Mouse (Mus musculus): ENCODE results near the gene Mical3. TPM values are rescaled to one million over a fixed set of nuclear protein-coding genes. Genes with fewer than 3 reads are reported as not detected.
A peak's percentile ranks its signal among the peaks of the same experiment; 100 is the strongest.

The Mical3 gene
- polyA plus RNA-seq, 1 experiment from 2014 or later, result 11.5 TPM

- H3K36me3 ChIP-seq (ENCODE audit: control insufficient read depth, insufficient read depth, low read length), result no peaks in the 10 kb centered on the region
- peak; percentile 73; the same call in 1 of the 2 replicates for ATAC-seq (ENCODE audit: insufficient read depth, low FRiP score)
- peaks cover 21% of the 10 kb centered on the region for H3K4me1 ChIP-seq (ENCODE audit: control insufficient read depth, insufficient read depth, low read length)
- H3K27ac ChIP-seq (ENCODE audit: low read length), result no peak overlapping the region
- H3K4me2 ChIP-seq (ENCODE audit: low read depth, low read length), result no peak overlapping the region
- H3K4me3 ChIP-seq (replicated peaks; ENCODE audit: low read length), result no peak overlapping the region
- no peak overlapping the region for H3K9ac ChIP-seq (ENCODE audit: low read length)
- WGBS, result 46% methylated on average over 6 of the region's 6 CpGs
- H3K27me3 ChIP-seq (ENCODE audit: control insufficient read depth, insufficient read depth, low read length), result no peaks in the 10 kb centered on the region
- H3K9me3 ChIP-seq (replicated peaks; ENCODE audit: control insufficient read depth, low read length), result no peaks in the 10 kb centered on the region
Measured at GRCm38 (mm10) chr6:121151732-121152131, 20.9 kb upstream of the Mical3 start.

GRCm38 (mm10) chr6:121150126-121150525 lies 19.3 kb upstream of the Mical3 start:
- H3K27me3 ChIP-seq (ENCODE audit: control insufficient read depth, insufficient read depth, low read length), result no peaks in the 10 kb centered on the region
- no peak overlapping the region for H3K4me3 ChIP-seq (replicated peaks; ENCODE audit: low read length)
- no peaks in the 10 kb centered on the region for H3K9me3 ChIP-seq (replicated peaks; ENCODE audit: control insufficient read depth, low read length)
- H3K4me1 ChIP-seq (ENCODE audit: control insufficient read depth, insufficient read depth, low read length), result peaks cover 8% of the 10 kb centered on the region
- WGBS, result 95% methylated on average over 8 of the region's 8 CpGs
- no peak overlapping the region for H3K27ac ChIP-seq (ENCODE audit: low read length)
- no peaks in the 10 kb centered on the region for H3K36me3 ChIP-seq (ENCODE audit: control insufficient read depth, insufficient read depth, low read length)
- ATAC-seq (ENCODE audit: insufficient read depth, low FRiP score), result no peak
- H3K4me2 ChIP-seq (ENCODE audit: low read depth, low read length), result no peak overlapping the region
- H3K9ac ChIP-seq (ENCODE audit: low read length), result no peak overlapping the region

GRCm38 (mm10) chr6:121149420-121149819 lies 18.6 kb upstream of the Mical3 start:
- H3K27ac ChIP-seq (ENCODE audit: low read length), result no peak overlapping the region

DNA sequence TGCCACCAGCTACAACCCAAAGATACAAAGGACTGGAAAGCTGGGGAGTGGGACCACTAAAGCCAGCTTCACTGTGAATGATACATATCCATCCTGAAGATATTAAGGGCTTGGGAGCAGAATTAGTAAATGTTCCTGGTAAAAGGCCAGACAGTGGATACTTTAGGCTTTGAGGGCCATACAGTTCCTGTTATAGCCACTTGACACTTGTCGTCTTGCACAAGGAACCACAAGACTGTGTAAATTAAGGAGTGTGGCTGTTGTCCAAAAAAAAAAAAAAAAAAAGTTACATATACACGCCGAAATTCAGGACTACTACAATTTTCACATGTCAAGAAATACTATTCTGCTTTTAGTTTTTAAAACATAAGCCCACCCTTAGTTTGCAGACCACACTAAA lies 17.6 kb upstream of the Mical3 start:
- Histone ChIP-seq H3K27ac (ENCODE audit: low read length) (no peak overlapping the region), H3K36me3 (ENCODE audit: control insufficient read depth, insufficient read depth, low read length) (no peaks in the 10 kb centered on the region), H3K4me2 (ENCODE audit: low read depth, low read length) (no peak overlapping the region), H3K4me1 (ENCODE audit: control insufficient read depth, insufficient read depth, low read length) (peaks cover 21% of the 10 kb centered on the region), H3K9me3 (replicated peaks; ENCODE audit: control insufficient read depth, low read length) (no peaks in the 10 kb centered on the region), H3K4me3 (replicated peaks; ENCODE audit: low read length) (no peak overlapping the region), H3K9ac (ENCODE audit: low read length) (no peak overlapping the region), H3K27me3 (ENCODE audit: control insufficient read depth, insufficient read depth, low read length) (no peaks in the 10 kb centered on the region)
- 32% methylated on average over 3 of the region's 3 CpGs for WGBS
- no peak for ATAC-seq (ENCODE audit: insufficient read depth, low FRiP score)

More at GRCm38 (mm10) chr6:121149420-121149819, 18.6 kb upstream of the Mical3 start:
- Histone ChIP-seq H3K9ac (ENCODE audit: low read length) (no peak overlapping the region), H3K4me1 (ENCODE audit: control insufficient read depth, insufficient read depth, low read length) (peaks cover 13% of the 10 kb centered on the region), H3K36me3 (ENCODE audit: control insufficient read depth, insufficient read depth, low read length) (no peaks in the 10 kb centered on the region), H3K27me3 (ENCODE audit: control insufficient read depth, insufficient read depth, low read length) (no peaks in the 10 kb centered on the region), H3K9me3 (replicated peaks; ENCODE audit: control insufficient read depth, low read length) (no peaks in the 10 kb centered on the region), H3K4me2 (ENCODE audit: low read depth, low read length) (no peak overlapping the region), H3K4me3 (replicated peaks; ENCODE audit: low read length) (no peak overlapping the region)
- no peak for ATAC-seq (ENCODE audit: insufficient read depth, low FRiP score)
- 70% methylated on average over 3 of the region's 3 CpGs for WGBS

- Histone ChIP-seq H3K4me2 (ENCODE audit: low read depth, low read length) (no peak overlapping the region), H3K4me1 (ENCODE audit: control insufficient read depth, insufficient read depth, low read length) (peaks cover 18% of the 10 kb centered on the region), H3K27me3 (ENCODE audit: control insufficient read depth, insufficient read depth, low read length) (no peaks in the 10 kb centered on the region), H3K36me3 (ENCODE audit: control insufficient read depth, insufficient read depth, low read length) (no peaks in the 10 kb centered on the region), H3K9ac (ENCODE audit: low read length) (no peak overlapping the region), H3K4me3 (replicated peaks; ENCODE audit: low read length) (no peak overlapping the region), H3K9me3 (replicated peaks; ENCODE audit: control insufficient read depth, low read length) (no peaks in the 10 kb centered on the region), H3K27ac (ENCODE audit: low read length) (no peak overlapping the region)
- ATAC-seq (ENCODE audit: insufficient read depth, low FRiP score), result no peak
- whole genome bisulfite sequencing, result 34% methylated on average over 4 of the region's 4 CpGs
Measured at GRCm38 (mm10) chr6:121146798-121147197, 16.0 kb upstream of the Mical3 start.

- Histone ChIP-seq H3K4me1 (ENCODE audit: control insufficient read depth, insufficient read depth, low read length) (peaks cover 14% of the 10 kb centered on the region), H3K27ac (ENCODE audit: low read length) (no peak overlapping the region), H3K9ac (ENCODE audit: low read length) (no peak overlapping the region), H3K9me3 (replicated peaks; ENCODE audit: control insufficient read depth, low read length) (no peaks in the 10 kb centered on the region), H3K4me3 (replicated peaks; ENCODE audit: low read length) (no peak overlapping the region), H3K27me3 (ENCODE audit: control insufficient read depth, insufficient read depth, low read length) (no peaks in the 10 kb centered on the region), H3K36me3 (ENCODE audit: control insufficient read depth, insufficient read depth, low read length) (no peaks in the 10 kb centered on the region), H3K4me2 (ENCODE audit: low read depth, low read length) (no peak overlapping the region)
- ATAC-seq (ENCODE audit: insufficient read depth, low FRiP score), result no peak
- WGBS, result 59% methylated on average over 8 of the region's 8 CpGs
Measured at GRCm38 (mm10) chr6:121145906-121146305, 15.1 kb upstream of the Mical3 start.

DNA sequence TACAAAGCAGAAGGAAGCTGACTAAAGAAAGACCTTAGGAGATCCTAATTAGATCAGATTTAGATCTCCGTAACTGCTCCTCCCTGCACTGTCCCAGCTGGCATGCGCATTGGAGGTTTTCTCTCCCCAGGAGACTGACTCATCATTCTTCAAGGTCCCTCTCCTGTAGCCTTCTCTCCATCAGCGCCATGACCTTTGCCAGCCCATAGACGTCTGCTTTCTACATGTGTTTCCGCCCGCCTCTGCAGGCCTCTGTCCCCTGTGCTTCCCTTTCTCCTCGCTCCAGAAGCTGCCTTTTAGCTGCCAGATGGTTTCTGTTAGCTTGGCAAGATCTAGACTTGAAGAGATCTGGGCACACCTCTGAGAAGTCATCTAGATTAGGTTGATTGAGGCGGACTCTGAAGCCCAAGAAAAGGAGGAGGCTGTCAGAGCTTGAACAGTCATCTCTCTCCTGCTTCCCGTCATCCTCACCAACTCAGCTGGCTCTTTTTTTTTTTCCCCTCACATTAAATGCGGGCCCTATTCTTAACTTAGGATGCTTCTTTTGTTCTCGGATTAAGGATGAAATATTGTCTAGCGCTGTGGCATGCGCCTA lies 14.3 kb upstream of the Mical3 start:
- 64% methylated on average over 13 of the region's 13 CpGs for WGBS
- Histone ChIP-seq H3K9me3 (replicated peaks; ENCODE audit: control insufficient read depth, low read length) (no peaks in the 10 kb centered on the region), H3K9ac (ENCODE audit: low read length) (no peak overlapping the region), H3K36me3 (ENCODE audit: control insufficient read depth, insufficient read depth, low read length) (no peaks in the 10 kb centered on the region), H3K4me3 (replicated peaks; ENCODE audit: low read length) (no peak overlapping the region), H3K27ac (ENCODE audit: low read length) (no peak overlapping the region), H3K4me2 (ENCODE audit: low read depth, low read length) (no peak overlapping the region), H3K4me1 (ENCODE audit: control insufficient read depth, insufficient read depth, low read length) (peaks cover 14% of the 10 kb centered on the region), H3K27me3 (ENCODE audit: control insufficient read depth, insufficient read depth, low read length) (no peaks in the 10 kb centered on the region)
- no peak for ATAC-seq (ENCODE audit: insufficient read depth, low FRiP score)

DNA sequence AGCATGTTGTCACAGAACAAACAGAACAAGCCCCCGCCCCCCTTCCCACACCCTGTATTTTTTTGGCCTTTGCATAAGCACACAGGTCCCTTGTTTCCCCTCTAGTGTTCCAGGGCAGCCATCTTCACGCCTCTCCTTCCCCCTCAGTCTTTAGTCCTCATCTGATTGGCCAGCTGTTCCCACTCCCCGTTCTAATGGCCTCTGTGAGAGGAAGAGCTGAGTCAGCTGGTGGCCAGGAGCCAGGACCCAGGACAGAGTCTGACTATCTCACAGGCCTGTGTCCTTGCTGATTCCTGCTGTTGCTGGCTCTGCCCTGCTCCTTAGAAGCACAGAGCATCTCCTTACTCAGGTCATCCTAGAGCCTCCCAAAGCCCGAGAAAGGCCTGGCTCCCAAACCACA lies 13.3 kb upstream of the Mical3 start:
- ATAC-seq (ENCODE audit: insufficient read depth, low FRiP score), result peak; percentile 66; the same call in 1 of the 2 replicates
- H3K9me3 ChIP-seq (replicated peaks; ENCODE audit: control insufficient read depth, low read length), result no peaks in the 10 kb centered on the region

DNA sequence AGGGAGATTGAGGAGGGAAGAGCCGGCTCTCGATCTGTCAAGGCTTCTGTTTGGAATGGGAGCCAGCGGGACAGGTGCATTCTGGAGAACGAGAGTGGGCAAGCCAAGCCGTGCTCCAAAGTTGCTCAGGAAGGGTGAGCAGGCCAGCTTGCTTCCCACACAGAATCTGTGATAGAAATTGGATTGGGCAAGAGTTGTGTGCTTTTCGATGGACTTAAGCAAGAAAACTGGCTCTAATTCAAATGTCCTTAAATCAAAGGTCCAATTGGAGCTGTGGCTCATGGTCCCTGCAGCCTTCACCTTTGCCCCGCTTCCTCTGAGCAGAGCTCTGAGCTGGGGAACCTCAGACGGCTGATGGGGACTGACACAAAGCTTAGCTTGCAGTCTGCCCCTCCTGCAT lies 12.6 kb upstream of the Mical3 start:
- Histone ChIP-seq H3K27me3 (ENCODE audit: control insufficient read depth, insufficient read depth, low read length) (no peaks in the 10 kb centered on the region), H3K4me2 (ENCODE audit: low read depth, low read length) (no peak overlapping the region), H3K9ac (ENCODE audit: low read length) (no peak overlapping the region), H3K36me3 (ENCODE audit: control insufficient read depth, insufficient read depth, low read length) (no peaks in the 10 kb centered on the region), H3K4me3 (replicated peaks; ENCODE audit: low read length) (no peak overlapping the region), H3K27ac (ENCODE audit: low read length) (no peak overlapping the region), H3K9me3 (replicated peaks; ENCODE audit: control insufficient read depth, low read length) (no peaks in the 10 kb centered on the region), H3K4me1 (ENCODE audit: control insufficient read depth, insufficient read depth, low read length) (peaks cover 16% of the 10 kb centered on the region)
- WGBS, result 81% methylated on average over 8 of the region's 8 CpGs
- no peak for ATAC-seq (ENCODE audit: insufficient read depth, low FRiP score)

More for the DNA sequence above, 13.3 kb upstream of the Mical3 start:
- H3K4me2 ChIP-seq (ENCODE audit: low read depth, low read length), result no peak overlapping the region
- H3K36me3 ChIP-seq (ENCODE audit: control insufficient read depth, insufficient read depth, low read length), result no peaks in the 10 kb centered on the region
- no peak overlapping the region for H3K27ac ChIP-seq (ENCODE audit: low read length)
- no peak overlapping the region; the same call in 1 of the 2 replicates for H3K9ac ChIP-seq (ENCODE audit: low read length)
- peaks cover 14% of the 10 kb centered on the region for H3K4me1 ChIP-seq (ENCODE audit: control insufficient read depth, insufficient read depth, low read length)
- no peak overlapping the region for H3K4me3 ChIP-seq (replicated peaks; ENCODE audit: low read length)
- 41% methylated on average over 4 of the region's 4 CpGs for WGBS
- H3K27me3 ChIP-seq (ENCODE audit: control insufficient read depth, insufficient read depth, low read length), result no peaks in the 10 kb centered on the region
